Mouse (Mus musculus): ENCODE data around the gene AL731706.1.
A peak's percentile ranks its signal among the peaks of the same experiment; 100 is the strongest.

The AL731706.1 gene

GRCm38 (mm10) chr2:136835882-136836281, 55.3 kb downstream of the AL731706.1 start:
- DNase-seq (ENCODE audit: low spot score in 2 of 2), result peak in 1 of 2 experiments; percentile 47

DNA sequence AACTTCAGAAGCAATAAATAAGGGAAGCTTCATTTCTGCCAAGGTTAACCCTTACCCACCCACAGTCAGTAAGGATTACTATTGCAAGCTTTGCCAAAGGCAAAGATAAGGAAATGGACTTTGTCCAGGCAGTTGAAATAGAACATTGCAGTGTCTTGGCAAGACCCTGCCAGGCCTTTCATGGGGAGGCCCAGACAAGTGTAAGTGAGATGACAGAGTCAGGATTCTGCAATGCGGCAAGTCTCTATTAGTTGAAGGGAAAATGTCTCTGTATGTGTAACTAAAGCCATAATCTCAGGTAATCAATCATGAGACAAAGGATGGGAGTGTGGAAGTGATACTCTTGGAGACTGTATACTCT, 56.5 kb downstream of the AL731706.1 start:
- no peak for DNase-seq (ENCODE audit: low spot score in 2 of 2)

DNA sequence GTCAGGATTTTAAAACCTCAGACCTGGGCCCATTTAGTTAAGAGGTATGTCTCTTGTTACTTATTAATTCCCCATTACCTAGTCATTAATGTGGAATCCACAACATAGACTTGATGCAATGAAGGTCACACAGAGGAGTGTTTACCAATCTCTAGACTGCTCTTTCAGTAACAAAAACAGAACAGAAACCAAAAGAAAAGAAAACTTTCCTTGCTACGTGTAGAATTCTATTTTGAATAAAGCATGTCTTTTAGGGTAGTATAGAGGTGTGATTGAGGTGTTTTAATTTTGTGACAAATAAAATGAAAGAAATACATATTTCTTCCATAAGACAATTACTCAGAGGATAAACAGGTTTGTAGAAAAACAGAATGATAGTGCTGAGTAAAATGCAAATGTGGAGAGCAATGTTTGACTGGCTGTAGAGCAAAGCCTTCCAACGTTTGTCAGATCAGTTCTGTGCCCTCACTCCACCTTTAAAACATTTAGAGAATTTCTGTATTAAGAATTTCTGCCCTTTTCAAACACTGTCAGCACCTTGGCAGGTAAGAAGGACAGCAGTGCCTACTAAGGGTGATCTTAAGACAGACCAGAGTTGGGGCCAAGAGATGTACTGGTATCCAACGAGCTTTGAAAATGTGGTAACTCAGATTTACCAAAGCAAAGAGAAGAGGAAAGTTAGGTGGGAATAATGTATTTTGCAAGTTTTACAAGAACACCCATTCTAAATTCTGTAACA, 57.0 kb downstream of the AL731706.1 start:
- DNase-seq (ENCODE audit: low spot score in 2 of 2), result no peak

GRCm38 (mm10) chr2:136832936-136833335, 58.3 kb downstream of the AL731706.1 start:
- DNase-seq (ENCODE audit: low spot score in 2 of 2), result no peak

Data from frontal cortex, postnatal 36 days (tissue).